Mouse (Mus musculus) embryonic fibroblast, embryonic 13.5 days (primary cell): Measurements from ENCODE around the gene Bpgm. TPM values are rescaled to one million over a fixed set of nuclear protein-coding genes. Genes with fewer than 3 reads are reported as not detected.

ENCODE experiments used
- H3K27ac ChIP-seq: 2 replicates; pipeline ENCODE4 v1.5.1; 2012; ENCODE audit warnings: low read length, control low read depth, inconsistent platforms; ENCODE audit not compliant: insufficient read depth
- H3K4me1 ChIP-seq: 2 replicates; pipeline ENCODE4 v1.6.1; 2011; ENCODE audit warnings: low read length; ENCODE audit not compliant: control insufficient read depth, insufficient read depth
- H3K4me3 ChIP-seq: 2 replicates; pipeline ENCODE4 v1.5.1; 2011; ENCODE audit warnings: mild to moderate bottlenecking, control low read depth, low read length; ENCODE audit not compliant: insufficient read depth
- CTCF ChIP-seq: IDR thresholded peaks from 2 replicates; pipeline ENCODE4 v1.5.1; 2011; ENCODE audit warnings: mild to moderate bottlenecking, control low read depth, low read length, moderate library complexity, borderline replicate concordance; ENCODE audit not compliant: insufficient read depth
- POLR2A ChIP-seq: IDR thresholded peaks from 2 replicates; pipeline ENCODE4 v1.6.1; 2011; ENCODE audit warnings: low read depth, mild to moderate bottlenecking, control low read depth, low read length, moderate library complexity
- polyA plus RNA-seq: library from polyadenylated mRNA; stranded (reverse); fragments of >200 nt; gene quantifications from 2 replicates; pipeline ENCODE4 v1.2.4, GENCODE M21; 2011; ENCODE audit warnings: low read depth; ENCODE audit not compliant: missing spikeins, insufficient read length

Bpgm gene
- polyA plus RNA-seq, 1 experiment = 40.9 TPM

DNA sequence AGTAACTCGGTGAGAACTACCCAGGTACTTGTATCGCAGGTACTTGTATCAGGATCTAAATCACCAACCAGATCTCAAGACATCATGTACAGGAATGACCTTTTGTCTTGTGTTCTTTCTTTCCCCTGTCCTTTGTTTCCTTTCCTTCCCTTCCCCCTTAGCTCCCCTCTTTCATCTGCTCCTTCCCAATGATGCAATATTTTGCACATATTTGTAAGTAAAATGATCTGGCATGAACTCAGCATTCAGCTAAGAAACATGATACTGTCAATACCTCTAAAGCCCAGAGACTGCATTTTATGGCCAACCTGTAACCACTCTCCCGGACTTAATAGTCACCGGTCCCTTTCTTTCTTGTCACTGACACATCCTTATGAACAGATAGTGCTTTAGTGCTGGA lies 12.4 kb upstream of the Bpgm start:
- H3K27ac ChIP-seq = peak overlapping the region; percentile 21
- TF ChIP-seq CTCF = no peak
- no peak for TF ChIP-seq POLR2A
- H3K4me1 ChIP-seq = no peaks in the 10 kb centered on the region; the same call in 1 of the 2 replicates
- H3K4me3 ChIP-seq = no peak overlapping the region

DNA sequence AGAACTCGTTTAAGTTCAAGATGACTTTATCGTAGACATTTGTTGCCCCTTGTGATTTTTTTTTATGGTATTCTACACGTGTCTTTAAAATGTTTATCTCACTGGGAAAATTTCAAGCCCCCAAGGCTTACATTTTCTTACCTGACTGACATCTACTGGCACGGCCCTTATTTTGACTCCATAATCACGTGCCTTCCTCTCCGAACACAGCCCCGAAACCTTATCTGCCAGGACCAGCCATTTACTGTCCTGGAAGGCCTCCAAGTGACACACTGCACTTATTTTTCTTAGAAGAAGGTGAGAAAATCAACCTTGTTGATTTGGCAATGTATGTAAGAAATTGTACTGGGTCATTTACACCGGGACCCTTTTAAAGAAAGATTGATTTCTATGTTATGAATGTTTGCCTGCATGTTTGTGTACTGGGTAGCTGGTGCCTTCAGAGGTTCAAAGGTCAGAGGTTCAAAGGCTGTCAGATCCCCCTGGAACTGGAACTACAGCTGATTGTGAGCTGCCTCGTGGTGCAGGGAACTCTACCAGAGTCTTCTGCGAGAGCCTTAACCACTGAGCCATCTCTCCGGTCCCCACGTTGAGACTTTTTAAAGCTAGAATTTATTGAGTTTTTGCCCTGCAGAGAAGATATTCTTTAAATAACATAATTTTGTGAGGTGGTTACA lies 4.4 kb upstream of the Bpgm start:
- Histone ChIP-seq H3K4me1 (no peaks in the 10 kb centered on the region), H3K4me3 (no peak overlapping the region), H3K27ac (no peak overlapping the region)
- TF ChIP-seq CTCF (no peak), POLR2A (no peak)

GRCm38 (mm10) chr6:34473346-34473745 lies 2.7 kb upstream of the Bpgm start:
- Histone ChIP-seq H3K27ac (no peak overlapping the region), H3K4me3 (no peak overlapping the region), H3K4me1 (peaks cover 4% of the 10 kb centered on the region)
- TF ChIP-seq POLR2A = no peak
- TF ChIP-seq CTCF = no peak

DNA sequence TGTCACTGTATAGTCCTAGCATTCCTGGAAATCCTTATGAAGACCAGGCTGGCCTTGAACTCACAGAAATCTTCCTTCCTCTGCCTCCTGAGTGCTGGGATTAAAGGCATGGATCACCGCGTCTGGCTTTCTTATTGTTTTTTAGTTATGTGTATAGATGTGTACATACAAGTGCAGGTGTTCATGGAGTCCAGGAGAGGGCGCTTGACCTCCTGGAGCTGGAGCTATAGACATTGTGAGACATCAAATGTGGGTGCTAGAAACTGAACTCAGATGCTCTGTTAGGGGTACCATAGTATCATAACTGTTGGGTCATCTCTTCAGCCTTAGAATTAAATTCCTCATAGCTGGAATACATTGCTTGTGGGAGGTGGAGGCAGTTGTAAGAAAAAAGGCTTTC lies 2.0 kb upstream of the Bpgm start:
- peaks cover 9% of the 10 kb centered on the region for H3K4me1 ChIP-seq
- no peak overlapping the region for H3K4me3 ChIP-seq
- H3K27ac ChIP-seq = no peak overlapping the region
- TF ChIP-seq CTCF (no peak), POLR2A (no peak)

DNA sequence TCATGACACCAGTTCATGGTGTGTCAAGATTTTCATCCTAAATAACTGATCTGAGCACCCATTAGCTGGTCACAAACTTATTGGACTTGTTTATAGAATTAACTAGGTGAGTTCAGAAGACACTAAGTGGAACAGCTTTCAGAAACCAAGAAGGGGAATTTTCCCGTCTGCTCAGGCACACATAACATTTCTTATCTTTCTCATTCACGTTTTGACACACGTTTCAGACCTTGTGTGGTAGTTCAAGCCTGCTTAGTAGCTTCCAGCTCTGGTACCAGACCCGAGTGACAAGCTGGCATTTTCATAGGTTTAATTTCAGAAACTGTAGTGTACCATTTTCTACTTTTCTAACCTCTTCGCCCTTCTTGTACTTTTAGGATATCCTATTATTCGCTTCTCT lies 616 bp upstream of the Bpgm start:
- Histone ChIP-seq H3K4me1 (peaks cover 14% of the 10 kb centered on the region), H3K27ac (no peak overlapping the region), H3K4me3 (peak overlapping the region; percentile 63; the same call in 1 of the 2 replicates)
- no peak for TF ChIP-seq POLR2A

- peak overlapping the region; percentile 68 for H3K27ac ChIP-seq
- H3K4me1 ChIP-seq = peaks cover 14% of the 10 kb centered on the region
- H3K4me3 ChIP-seq = no peak overlapping the region
- TF ChIP-seq POLR2A (no peak), CTCF (no peak)
Observed at GRCm38 (mm10) chr6:34478036-34478435, 2.0 kb downstream of the Bpgm start.

- no peak overlapping the region for H3K4me3 ChIP-seq
- TF ChIP-seq POLR2A (no peak), CTCF (no peak)
- H3K27ac ChIP-seq = peak overlapping the region; percentile 68
- peaks cover 14% of the 10 kb centered on the region for H3K4me1 ChIP-seq
Observed at GRCm38 (mm10) chr6:34478677-34479360, 2.8 kb downstream of the Bpgm start.

- Histone ChIP-seq H3K27ac (peak overlapping the region; percentile 22; the same call in 1 of the 2 replicates), H3K4me1 (peaks cover 14% of the 10 kb centered on the region)
- TF ChIP-seq CTCF (no peak), POLR2A (no peak)
Observed at GRCm38 (mm10) chr6:34479531-34479930, 3.5 kb downstream of the Bpgm start.

DNA sequence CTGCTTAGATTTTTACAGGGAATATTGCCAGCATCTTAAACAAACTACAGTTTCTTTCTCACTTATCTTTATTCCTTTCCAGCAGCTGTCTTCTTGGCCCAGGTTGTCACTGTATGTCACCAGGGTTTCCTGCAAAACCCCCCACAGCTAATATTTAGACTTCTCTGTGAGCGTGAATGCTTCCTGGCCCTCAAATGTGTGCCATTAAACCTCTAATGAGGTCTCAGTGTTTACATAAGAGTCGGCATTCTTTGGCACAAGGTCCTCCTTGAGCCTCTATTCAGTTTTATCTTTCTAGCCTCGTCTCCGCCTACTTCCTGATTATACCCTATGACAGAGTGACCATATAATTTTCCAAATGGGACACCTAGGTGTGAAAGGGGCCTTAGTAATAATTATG lies 4.7 kb downstream of the Bpgm start:
- TF ChIP-seq CTCF (no peak), POLR2A (no peak)
- H3K27ac ChIP-seq = no peak overlapping the region
- no peak overlapping the region for H3K4me3 ChIP-seq
- peaks cover 14% of the 10 kb centered on the region for H3K4me1 ChIP-seq

More at GRCm38 (mm10) chr6:34479531-34479930, 3.5 kb downstream of the Bpgm start:
- H3K4me3 ChIP-seq = no peak overlapping the region

DNA sequence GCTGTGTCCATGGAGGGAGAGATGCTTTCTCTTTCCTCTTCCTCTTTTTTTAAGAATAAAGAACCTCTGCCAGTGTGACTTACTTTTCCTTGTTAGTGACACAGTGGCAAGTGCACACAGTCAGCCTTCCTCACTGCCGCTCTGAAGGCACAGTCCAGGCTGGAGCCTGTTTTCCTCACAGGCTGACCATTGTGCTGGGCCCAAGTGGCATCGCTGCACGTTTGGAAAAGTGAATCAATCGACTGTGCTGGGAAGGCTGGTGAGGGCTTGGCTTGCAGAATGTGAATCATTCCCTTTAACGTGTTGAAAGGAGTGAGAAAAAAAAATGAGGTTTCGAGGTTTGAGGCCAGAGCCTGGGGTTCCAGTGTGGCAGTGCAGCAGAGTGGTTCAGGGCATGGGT lies 5.3 kb downstream of the Bpgm start:
- H3K27ac ChIP-seq = no peak overlapping the region
- peaks cover 14% of the 10 kb centered on the region for H3K4me1 ChIP-seq
- no peak for TF ChIP-seq POLR2A
- TF ChIP-seq CTCF = no peak
- no peak overlapping the region for H3K4me3 ChIP-seq

DNA sequence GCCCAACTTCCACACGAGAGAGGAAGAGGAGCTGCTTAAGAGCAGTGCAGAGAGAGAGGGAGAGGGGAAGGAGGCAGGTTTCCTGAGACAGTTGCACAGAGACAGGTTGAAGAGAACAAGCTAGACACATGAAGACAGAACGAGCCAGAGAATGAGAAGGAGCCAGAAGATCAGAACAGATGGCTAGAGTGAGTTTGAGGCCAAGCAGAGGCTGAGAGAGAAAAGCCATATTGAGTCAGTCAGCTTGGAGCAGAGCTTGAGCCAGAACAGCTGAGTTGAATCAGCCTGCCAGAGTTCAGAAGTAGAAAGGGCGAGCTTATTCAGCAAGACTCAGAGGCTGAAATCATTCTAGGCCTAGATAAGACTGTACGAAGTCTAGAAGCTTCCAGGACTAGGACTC lies 6.8 kb downstream of the Bpgm start:
- Histone ChIP-seq H3K4me3 (no peak overlapping the region), H3K4me1 (peaks cover 14% of the 10 kb centered on the region), H3K27ac (no peak overlapping the region)
- TF ChIP-seq POLR2A = no peak
- no peak for TF ChIP-seq CTCF
